Mouse (Mus musculus) ovary, postnatal 14 days (tissue): ENCODE results near the gene Ap5z1.

Source experiments
- DNase-seq: peaks from one replicate; pipeline ENCODE4 v3.0.0; 2022; ENCODE audit warnings: low spot score

The Ap5z1 gene

GRCm38 (mm10) chr5:142463461-142464454, at the start of gene Ap5z1:
Gene Ap5z1 (plus strand): TSS chr5:142463944.
- DNase-seq = peak; percentile 89

GRCm38 (mm10) chr5:142415401-142415800, 48.3 kb upstream of the Ap5z1 start:
- no peak for DNase-seq

GRCm38 (mm10) chr5:142416070-142416775, 47.5 kb upstream of the Ap5z1 start:
- DNase-seq = no peak

DNA sequence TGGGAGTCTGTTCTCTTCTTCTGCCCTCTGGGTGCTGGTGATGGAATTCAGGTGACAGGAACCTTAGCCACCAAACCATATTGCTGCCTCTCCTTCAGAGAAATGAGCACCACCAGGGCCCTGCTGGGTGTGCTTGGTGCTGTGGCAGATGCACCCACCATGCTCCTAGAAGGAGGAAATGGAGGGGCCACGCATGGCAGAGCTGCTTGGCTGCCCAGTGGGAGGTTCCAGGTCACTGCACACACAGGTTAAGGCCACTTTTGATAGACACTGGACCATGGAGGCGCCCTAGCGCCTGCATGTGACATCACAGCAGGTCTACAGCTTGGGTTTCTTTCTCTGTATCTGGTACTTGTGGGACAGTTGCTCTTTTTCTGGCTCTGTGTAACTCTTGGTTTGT, 46.6 kb upstream of the Ap5z1 start:
- no peak for DNase-seq

GRCm38 (mm10) chr5:142417876-142418275, 45.9 kb upstream of the Ap5z1 start:
- no peak for DNase-seq

DNA sequence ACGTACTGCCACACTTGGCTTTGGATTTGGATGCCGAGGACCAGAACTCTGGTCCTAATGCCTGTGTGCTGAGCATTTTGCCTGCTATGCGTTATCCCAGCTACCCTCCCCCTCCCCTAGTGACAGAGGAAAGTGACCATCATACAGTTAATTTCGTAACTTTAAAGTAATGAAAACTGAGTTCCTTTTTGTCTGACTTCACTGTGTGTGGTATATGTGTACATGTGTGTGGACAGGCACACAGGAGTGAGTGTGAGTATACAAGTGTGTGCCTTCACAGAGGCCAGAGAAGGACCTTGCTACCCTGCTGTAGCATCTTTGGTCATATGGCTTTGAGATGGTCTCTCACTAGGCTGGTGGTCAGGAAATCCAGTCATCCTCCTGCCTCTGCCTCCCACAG, 45.3 kb upstream of the Ap5z1 start:
- no peak for DNase-seq

GRCm38 (mm10) chr5:142420317-142420716, 43.4 kb upstream of the Ap5z1 start:
- DNase-seq = no peak

- no peak for DNase-seq
These were observed 42.8 kb upstream of the Ap5z1 start for GRCm38 (mm10) chr5:142420920-142421319.

GRCm38 (mm10) chr5:142421886-142422285, 41.9 kb upstream of the Ap5z1 start:
- no peak for DNase-seq

DNA sequence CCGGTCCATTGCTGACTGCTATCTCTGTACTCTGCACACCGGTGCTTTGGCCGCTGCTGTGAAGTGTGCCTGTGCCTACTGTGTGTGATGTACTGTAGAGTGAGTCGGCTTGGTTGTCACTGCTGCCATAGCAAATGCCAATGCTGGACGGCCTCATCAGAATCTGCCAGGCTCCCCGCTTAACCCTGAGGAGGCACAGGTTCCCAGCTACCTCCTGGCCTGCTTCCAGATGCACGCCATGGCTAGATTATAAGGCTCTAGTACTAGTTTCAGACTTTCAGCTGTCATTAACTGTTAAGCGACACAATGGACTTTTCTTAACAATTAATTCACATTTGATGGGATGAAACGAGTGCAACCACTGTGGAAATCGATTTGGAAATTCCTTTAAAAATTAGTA, 40.6 kb upstream of the Ap5z1 start:
- no peak for DNase-seq

GRCm38 (mm10) chr5:142423701-142424100, 40.0 kb upstream of the Ap5z1 start:
- DNase-seq = no peak

DNA sequence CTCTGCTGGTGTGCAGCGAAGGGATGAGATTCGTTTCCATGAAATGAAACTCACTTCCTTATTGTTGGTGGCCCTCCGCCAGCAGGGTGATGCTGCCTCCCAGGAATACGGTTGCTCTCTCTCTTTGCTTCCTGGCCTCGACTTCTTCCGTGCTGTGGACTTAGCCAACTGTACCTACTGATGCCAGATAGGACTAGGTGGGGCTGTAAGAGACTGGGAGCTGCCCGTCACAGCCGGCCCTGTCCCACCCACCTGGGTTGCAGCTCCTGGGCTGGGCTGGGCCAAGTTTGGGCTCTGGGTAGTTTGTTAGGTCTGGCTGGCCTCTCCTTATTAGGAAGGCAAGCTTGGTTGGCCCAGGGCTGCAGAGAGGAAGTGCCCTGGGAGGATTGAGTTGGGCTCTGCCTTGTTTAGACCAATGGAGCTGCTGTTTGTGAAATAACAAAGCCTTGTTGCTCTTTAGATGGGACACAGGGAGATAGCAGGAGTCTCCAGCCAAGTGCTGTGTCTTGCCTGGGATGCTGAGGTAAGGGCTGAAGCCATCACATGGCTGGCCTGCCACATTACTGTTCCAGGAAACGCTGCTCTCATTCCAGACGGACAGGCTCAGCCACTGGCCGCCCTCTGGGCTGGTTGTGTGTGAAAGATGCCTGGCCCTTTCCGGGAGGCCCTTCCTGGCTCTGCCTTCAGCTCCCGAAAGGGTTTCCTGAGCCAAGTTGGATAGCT, 39.0 kb upstream of the Ap5z1 start:
- DNase-seq = peak; percentile 57

DNA sequence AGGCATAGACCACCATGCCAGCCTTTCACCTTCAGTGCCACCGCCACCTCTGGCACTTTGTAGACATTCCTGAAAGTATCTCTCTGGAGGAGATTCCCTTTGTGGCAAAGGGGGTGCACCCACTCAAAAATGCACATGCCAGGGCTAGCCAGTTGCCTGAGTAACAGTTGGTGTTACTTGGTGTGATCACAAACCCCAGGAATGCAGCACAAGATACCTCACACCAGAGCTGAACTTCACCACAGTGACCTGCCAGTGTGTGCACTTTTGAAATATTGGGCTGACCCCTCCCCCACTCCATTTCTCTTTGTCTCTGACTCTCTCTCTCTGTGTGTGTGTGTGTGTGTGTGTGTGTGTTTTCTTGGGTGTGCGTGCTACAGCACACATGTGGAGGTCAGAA, 37.3 kb upstream of the Ap5z1 start:
- no peak for DNase-seq

DNA sequence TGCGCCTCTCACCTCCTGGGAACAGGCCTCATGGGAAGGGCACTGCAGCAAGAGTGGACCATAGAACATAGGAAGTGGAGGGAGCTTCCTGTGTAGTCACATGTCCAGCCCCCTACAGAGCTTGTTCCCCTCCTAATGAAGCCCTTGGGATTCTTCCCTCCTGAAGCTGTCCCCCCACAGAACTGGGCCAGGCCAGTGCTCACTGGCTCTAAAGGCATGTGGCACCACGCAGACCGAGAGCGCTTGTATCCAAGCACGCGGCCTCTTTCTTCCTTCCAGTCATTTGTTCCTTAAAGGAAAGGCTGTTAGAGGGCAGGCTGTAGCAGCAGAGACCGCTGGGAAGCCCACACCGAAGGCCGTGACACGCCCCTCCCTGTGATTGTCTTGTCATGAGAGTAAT, 35.9 kb upstream of the Ap5z1 start:
- DNase-seq = no peak

GRCm38 (mm10) chr5:142428691-142429090, 35.1 kb upstream of the Ap5z1 start:
- no peak for DNase-seq

- no peak for DNase-seq
These were observed 32.7 kb upstream of the Ap5z1 start for GRCm38 (mm10) chr5:142431029-142431428.

DNA sequence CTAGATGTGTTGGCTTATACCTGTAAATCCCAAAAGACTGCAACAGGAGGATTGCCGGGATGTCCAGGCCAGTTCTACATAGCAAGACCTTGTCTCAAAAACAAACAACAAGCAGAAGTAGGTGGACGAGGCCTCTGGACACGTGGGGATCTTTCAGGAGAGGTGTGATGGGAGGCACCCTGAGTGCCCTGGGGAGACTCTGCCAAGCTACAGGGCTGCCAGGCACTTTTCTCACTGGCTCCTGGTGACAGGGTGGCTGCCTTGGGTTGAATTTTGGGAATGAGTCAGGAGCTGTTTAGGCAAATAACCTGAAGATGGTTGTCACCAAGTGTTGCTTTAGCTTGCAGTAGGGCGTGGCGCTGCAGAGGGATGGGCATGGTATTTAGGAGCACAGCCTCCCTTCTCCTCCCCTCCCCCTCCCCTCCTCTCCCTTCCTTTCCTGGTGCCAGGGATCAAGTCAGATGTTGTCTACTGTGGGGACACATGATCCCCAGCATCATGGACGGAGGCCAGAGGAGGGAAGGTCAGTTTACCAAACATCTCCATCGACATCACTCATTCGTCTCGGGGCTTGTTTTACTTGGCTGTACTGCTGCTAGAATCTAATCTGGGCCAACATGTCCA, 31.8 kb upstream of the Ap5z1 start:
- DNase-seq = no peak

GRCm38 (mm10) chr5:142432695-142433094, 31.0 kb upstream of the Ap5z1 start:
- no peak for DNase-seq

DNA sequence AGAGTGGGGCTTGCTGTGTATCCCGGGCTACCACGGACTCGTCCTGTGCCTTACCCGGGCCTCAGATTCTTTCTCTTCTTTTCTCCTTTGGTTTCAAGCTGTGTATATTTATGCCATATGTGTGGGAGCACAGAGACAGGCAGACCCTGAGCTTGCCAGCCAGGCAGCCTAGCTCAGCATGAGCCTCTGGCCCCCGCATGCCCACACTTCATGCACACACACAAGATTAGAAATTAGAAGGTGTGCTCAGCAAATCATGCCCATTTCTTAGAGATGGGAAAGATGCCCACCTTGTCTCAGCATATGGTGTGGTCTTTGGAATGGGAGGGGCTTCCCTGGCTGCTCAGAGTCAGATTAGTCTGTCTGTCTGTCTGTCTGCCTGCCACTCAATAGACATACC, 29.7 kb upstream of the Ap5z1 start:
- DNase-seq = no peak

DNA sequence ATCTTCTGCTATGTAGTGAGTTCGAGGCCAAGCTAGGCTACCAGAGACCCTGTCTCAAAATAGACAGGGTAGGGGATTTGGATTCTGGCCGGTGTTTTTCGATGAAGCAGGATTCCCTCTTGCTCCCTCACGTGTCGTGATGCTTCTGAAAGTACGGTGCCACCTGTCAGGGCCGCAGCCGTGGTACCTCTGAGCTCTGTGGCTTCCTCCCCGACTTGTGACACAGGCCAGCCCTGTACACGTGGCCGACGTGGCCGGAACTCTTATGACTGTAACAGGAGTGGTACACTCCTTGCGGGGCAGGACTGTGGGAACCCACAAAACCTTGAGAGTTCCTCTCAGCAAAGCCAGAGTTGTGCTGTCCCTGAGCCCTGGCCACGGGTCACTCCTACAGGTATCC, 28.0 kb upstream of the Ap5z1 start:
- no peak for DNase-seq

DNA sequence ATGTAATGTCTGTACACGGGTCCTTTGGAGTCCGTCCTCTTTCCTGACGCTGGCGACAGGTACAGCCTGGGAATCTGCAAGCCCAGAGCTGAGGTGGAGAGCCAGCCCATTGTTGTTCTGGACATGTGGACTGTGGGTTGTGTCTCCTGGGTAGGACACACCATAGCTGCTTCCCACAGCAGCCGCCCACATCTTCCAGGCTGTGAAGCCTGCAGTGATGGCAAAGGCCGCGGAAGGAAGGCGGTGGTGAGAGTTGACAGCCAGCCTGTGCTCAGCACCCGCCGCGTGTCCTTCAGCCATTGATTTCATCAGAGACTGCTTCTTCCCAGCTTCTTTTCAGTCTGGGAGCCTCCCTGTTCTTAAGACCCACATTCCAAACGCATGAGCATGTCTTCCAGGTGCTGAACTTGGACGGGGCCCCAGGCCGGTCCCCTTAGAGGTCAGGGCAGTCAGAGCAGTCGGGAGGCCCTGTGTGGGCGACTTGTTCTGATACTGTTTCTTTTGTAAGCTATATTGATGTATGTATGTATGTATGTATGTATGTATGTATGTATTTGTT, 25.3 kb upstream of the Ap5z1 start:
- no peak for DNase-seq
